Mouse (Mus musculus) brain, embryonic 14.5 days (tissue): ENCODE data around the gene Mcu.
A peak's percentile ranks its signal among the peaks of the same experiment; 100 is the strongest.

ENCODE experiments used
- CTCF ChIP-seq: fragments of 200-500 bp; IDR thresholded peaks from 2 replicates; pipeline ENCODE4 v1.5.1; 2012; ENCODE audit warnings: inconsistent platforms, mild to moderate bottlenecking, moderate library complexity, borderline replicate concordance; ENCODE audit not compliant: insufficient read depth, insufficient read length; ENCODE audit errors: extremely low read depth
- POLR2A ChIP-seq: fragments of 200-500 bp; IDR thresholded peaks from 2 replicates; pipeline ENCODE4 v1.6.1; 2012; ENCODE audit warnings: mild to moderate bottlenecking, inconsistent platforms, borderline replicate concordance; ENCODE audit not compliant: poor library complexity, insufficient read depth, insufficient read length, severe bottlenecking; ENCODE audit errors: extremely low read depth

DNA sequence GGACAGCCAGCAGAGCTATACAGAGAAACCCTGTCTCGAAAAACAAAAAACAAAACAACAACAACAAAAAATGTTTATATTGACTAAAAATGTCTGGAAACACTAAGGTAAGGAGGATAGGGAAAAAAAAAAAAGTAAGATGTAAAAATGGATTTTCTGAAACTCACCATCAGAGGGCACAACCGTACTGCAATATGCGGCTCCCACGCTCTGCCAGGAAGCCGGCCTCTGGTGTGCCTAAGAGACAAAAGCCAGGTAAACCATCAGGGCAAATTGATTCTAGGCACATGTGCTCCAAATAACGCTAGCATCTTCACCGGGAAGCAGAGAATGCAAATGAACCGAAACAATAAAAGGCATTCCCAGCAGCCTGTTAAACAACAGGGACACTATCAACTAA, 125.6 kb downstream of the Mcu start:
- TF ChIP-seq CTCF (peak; percentile 28; the same call in 1 of the 2 replicates), POLR2A (no peak)
